Mouse (Mus musculus) cerebellum, adult 2 months (tissue): ENCODE results near the gene Gli2.

Experiments used
- CTCF ChIP-seq: fragments of 200-500 bp; IDR thresholded peaks from 2 replicates; pipeline ENCODE4 v1.5.1; 2011; ENCODE audit warnings: low read depth, mild to moderate bottlenecking, control low read depth, low read length, moderate library complexity, borderline replicate concordance; ENCODE audit not compliant: insufficient read depth
- POLR2A ChIP-seq: fragments of 200-500 bp; IDR thresholded peaks from 2 replicates; pipeline ENCODE4 v1.6.1; 2011; ENCODE audit warnings: low read length, control low read depth, borderline replicate concordance; ENCODE audit not compliant: insufficient read depth

- no peak for TF ChIP-seq CTCF
- no peak for TF ChIP-seq POLR2A
Observed at GRCm38 (mm10) chr1:118822258-118822657, 231.2 kb downstream of the Gli2 start.
